Mouse (Mus musculus) limb, embryonic 14.5 days (tissue): ENCODE data around the gene Drc3. TPM values are rescaled to one million over a fixed set of nuclear protein-coding genes. Genes with fewer than 3 reads are reported as not detected.

ENCODE experiments used
- ATAC-seq: fragments of 200-750 bp; cut with Nextera tagmentation; 2 replicates; pipeline ENCODE4 v1.8.0; 2017; ENCODE audit warnings: low read depth, moderate number of reproducible peaks, moderate TSS enrichment; ENCODE audit not compliant: low FRiP score
- DNase-seq: peaks from one replicate; pipeline ENCODE4 v3.0.0-alpha.2; 2015; ENCODE audit warnings: low spot score
- H3K27ac ChIP-seq: fragments of 300-500 bp; sonication (generic); replicated peaks from 2 replicates; pipeline ENCODE4 v1.5.1; 2014; ENCODE audit warnings: low read depth, mild to moderate bottlenecking, low read length, moderate library complexity, mixed read lengths
- H3K27me3 ChIP-seq: fragments of 300-500 bp; sonication (generic); 2 replicates; pipeline ENCODE4 v1.6.1; 2014; ENCODE audit warnings: low read length, mixed read lengths; ENCODE audit not compliant: control insufficient read depth, insufficient read depth
- H3K36me3 ChIP-seq: fragments of 300-500 bp; sonication (generic); 2 replicates; pipeline ENCODE4 v1.6.1; 2014; ENCODE audit warnings: mild to moderate bottlenecking, low read length, moderate library complexity, mixed read lengths; ENCODE audit not compliant: control insufficient read depth, insufficient read depth
- H3K4me1 ChIP-seq: fragments of 300-500 bp; sonication (generic); 2 replicates; pipeline ENCODE4 v1.6.1; 2014; ENCODE audit warnings: antibody characterized with exemption, low read length, mixed read lengths; ENCODE audit not compliant: control insufficient read depth, insufficient read depth
- H3K4me2 ChIP-seq: fragments of 300-500 bp; sonication (generic); replicated peaks from 2 replicates; pipeline ENCODE4 v1.6.1; 2014; ENCODE audit warnings: low read depth, mild to moderate bottlenecking, low read length, moderate library complexity; ENCODE audit not compliant: severe bottlenecking
- H3K4me3 ChIP-seq: fragments of 300-500 bp; sonication (generic); replicated peaks from 2 replicates; pipeline ENCODE4 v1.5.1; 2014; ENCODE audit warnings: low read length
- H3K9ac ChIP-seq: fragments of 300-500 bp; sonication (generic); 2 replicates; pipeline ENCODE4 v1.6.1; 2014; ENCODE audit warnings: mild to moderate bottlenecking, low read depth, low read length, moderate library complexity; ENCODE audit not compliant: severe bottlenecking
- H3K9me3 ChIP-seq: fragments of 300-500 bp; sonication (generic); 2 replicates; pipeline ENCODE4 v1.6.1; 2016; ENCODE audit warnings: low read length; ENCODE audit not compliant: control insufficient read depth
- POLR2A ChIP-seq: fragments of 200-500 bp; IDR thresholded peaks from 2 replicates; pipeline ENCODE4 v1.8.0; 2012; ENCODE audit warnings: inconsistent platforms, mild to moderate bottlenecking, moderate library complexity, borderline replicate concordance; ENCODE audit not compliant: insufficient read depth, insufficient read length; ENCODE audit errors: extremely low read depth
- WGBS: fragments of 180-500 bp; shearing (Covaris S2); extraction: QIAGEN DNeasy Blood & Tissue Kit; methylation state at CpG from one replicate; pipeline ENCODE4 v1.1.7; 2014; 5-methylcytosine and 5-hydroxymethylcytosine counted together
- polyA plus RNA-seq, 2 experiments: library from polyadenylated mRNA; depleted of rRNA in 1 of 2; stranded (reverse) in 1 of 2; unstranded in 1 of 2; fragments of >200 nt; fragmentation: Nextera tagmentation in 1 of 2; extraction: Ambion mirVana in 1 of 2; gene quantifications; 2 replicates each; pipeline versions ENCODE4 v1.2.1 to v1.2.3; 2012 to 2014

The Drc3 gene
- polyA plus RNA-seq, 2 experiments: 1.3 to 1.9 TPM

GRCm38 (mm10) chr11:60321438-60321837 lies 31.7 kb upstream of the Drc3 start:
- H3K36me3 ChIP-seq: no peaks in the 10 kb centered on the region
- DNase-seq: no peak

GRCm38 (mm10) chr11:60323731-60324130 lies 29.4 kb upstream of the Drc3 start:
- peaks cover 22% of the 10 kb centered on the region for H3K4me1 ChIP-seq
- no peaks in the 10 kb centered on the region for H3K9me3 ChIP-seq
- no peaks in the 10 kb centered on the region for H3K36me3 ChIP-seq
- no peak for TF ChIP-seq POLR2A
- no peak for ATAC-seq
- H3K4me3 ChIP-seq: no peak overlapping the region
- DNase-seq: no peak
- no peak overlapping the region for H3K4me2 ChIP-seq
- H3K9ac ChIP-seq: no peak overlapping the region
- H3K27me3 ChIP-seq: no peaks in the 10 kb centered on the region
- H3K27ac ChIP-seq: no peak overlapping the region

More at GRCm38 (mm10) chr11:60321438-60321837, 31.7 kb upstream of the Drc3 start:
- Histone ChIP-seq H3K4me1 (peaks cover 42% of the 10 kb centered on the region), H3K9me3 (no peaks in the 10 kb centered on the region), H3K4me3 (no peak overlapping the region), H3K27ac (peak overlapping the region; percentile 58; the same call in 1 of the 2 replicates), H3K4me2 (no peak overlapping the region), H3K9ac (no peak overlapping the region), H3K27me3 (no peaks in the 10 kb centered on the region)
- WGBS: 49% methylated on average over 2 of the region's 2 CpGs
- ATAC-seq: no peak
- no peak for TF ChIP-seq POLR2A

GRCm38 (mm10) chr11:60330551-60330950 lies 22.6 kb upstream of the Drc3 start:
- TF ChIP-seq POLR2A: no peak
- Histone ChIP-seq H3K27ac (no peak overlapping the region), H3K36me3 (no peaks in the 10 kb centered on the region), H3K4me3 (no peak overlapping the region), H3K4me2 (no peak overlapping the region), H3K4me1 (no peaks in the 10 kb centered on the region), H3K9ac (no peak overlapping the region), H3K27me3 (no peaks in the 10 kb centered on the region), H3K9me3 (no peaks in the 10 kb centered on the region)
- no peak for ATAC-seq
- no peak for DNase-seq
- 86% methylated on average over 4 of the region's 4 CpGs for WGBS

GRCm38 (mm10) chr11:60333461-60333860 lies 19.7 kb upstream of the Drc3 start:
- no peak overlapping the region for H3K27ac ChIP-seq
- H3K36me3 ChIP-seq: no peaks in the 10 kb centered on the region
- no peak overlapping the region for H3K4me2 ChIP-seq
- H3K4me3 ChIP-seq: no peak overlapping the region
- H3K9ac ChIP-seq: no peak overlapping the region
- DNase-seq: no peak
- H3K9me3 ChIP-seq: no peaks in the 10 kb centered on the region
- TF ChIP-seq POLR2A: no peak
- WGBS: 81% methylated on average over 5 of the region's 5 CpGs
- H3K4me1 ChIP-seq: no peaks in the 10 kb centered on the region
- no peak for ATAC-seq
- no peaks in the 10 kb centered on the region for H3K27me3 ChIP-seq

- Histone ChIP-seq H3K27me3 (no peaks in the 10 kb centered on the region), H3K4me3 (no peak overlapping the region), H3K27ac (no peak overlapping the region), H3K4me2 (no peak overlapping the region), H3K4me1 (no peaks in the 10 kb centered on the region), H3K36me3 (no peaks in the 10 kb centered on the region), H3K9me3 (no peaks in the 10 kb centered on the region), H3K9ac (no peak overlapping the region)
- ATAC-seq (no peak), DNase-seq (no peak)
- TF ChIP-seq POLR2A: no peak
- 63% methylated on average over 3 of the region's 3 CpGs for WGBS
Observed at GRCm38 (mm10) chr11:60334124-60334523, 19.0 kb upstream of the Drc3 start.

GRCm38 (mm10) chr11:60335771-60336170 lies 17.4 kb upstream of the Drc3 start:
- no peak for DNase-seq
- no peaks in the 10 kb centered on the region for H3K9me3 ChIP-seq
- TF ChIP-seq POLR2A: no peak
- H3K4me3 ChIP-seq: no peak overlapping the region
- no peak for ATAC-seq
- no peak overlapping the region for H3K4me2 ChIP-seq
- H3K27ac ChIP-seq: no peak overlapping the region
- no peaks in the 10 kb centered on the region for H3K36me3 ChIP-seq
- no peak overlapping the region for H3K9ac ChIP-seq
- H3K27me3 ChIP-seq: no peaks in the 10 kb centered on the region
- no peaks in the 10 kb centered on the region for H3K4me1 ChIP-seq
- WGBS: 86% methylated on average over 2 of the region's 2 CpGs
